Mouse (Mus musculus) olfactory bulb, adult 2 months (tissue): ENCODE measurements at regions not wholly inside any gene's neighbourhood (a gene's known extent, or its start where the extent isn't known, plus 50 kb on each side); places are given as distances from the start of the nearest gene placed in this dataset.

Experiments
- CTCF ChIP-seq: fragments of 200-500 bp; IDR thresholded peaks from 2 replicates; pipeline ENCODE4 v1.5.1; 2012; ENCODE audit warnings: low read depth, mild to moderate bottlenecking, low read length, moderate library complexity; ENCODE audit not compliant: insufficient read depth
- POLR2A ChIP-seq: fragments of 200-500 bp; IDR thresholded peaks from 2 replicates; pipeline ENCODE4 v1.6.1; 2012; ENCODE audit warnings: mild to moderate bottlenecking, low read depth, low read length, moderate library complexity; ENCODE audit not compliant: insufficient read depth

DNA sequence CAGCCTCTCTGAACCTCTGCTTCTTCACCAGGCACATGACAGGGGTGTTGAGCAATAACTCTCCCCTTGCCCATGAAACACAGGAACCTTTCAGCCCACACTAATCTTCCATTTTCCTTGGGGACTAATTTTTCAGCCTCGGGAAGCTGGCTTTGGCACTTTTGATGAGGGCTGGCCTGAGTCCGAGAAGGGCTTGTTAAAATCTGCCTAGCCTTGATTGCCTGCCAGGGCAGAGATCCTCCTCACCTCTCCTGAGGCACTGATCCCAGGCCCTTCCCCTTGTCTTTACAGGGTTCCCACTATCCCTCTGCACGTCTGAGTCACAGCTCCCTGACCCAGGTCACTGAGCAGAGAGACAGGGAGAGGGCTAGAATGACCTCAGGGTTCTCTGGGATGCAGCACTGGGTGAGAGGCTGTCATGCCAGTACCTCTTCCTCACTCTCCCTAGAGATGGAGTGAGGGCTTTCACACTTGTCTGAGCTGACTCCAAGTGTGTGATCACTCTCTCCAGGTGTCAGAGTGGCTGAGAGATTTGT lies 90.7 kb upstream of the Lhx5 start:
- no peak for TF ChIP-seq POLR2A
- TF ChIP-seq CTCF = no peak
